Mouse (Mus musculus): Measurements from ENCODE around the gene Ifnk.

DNA sequence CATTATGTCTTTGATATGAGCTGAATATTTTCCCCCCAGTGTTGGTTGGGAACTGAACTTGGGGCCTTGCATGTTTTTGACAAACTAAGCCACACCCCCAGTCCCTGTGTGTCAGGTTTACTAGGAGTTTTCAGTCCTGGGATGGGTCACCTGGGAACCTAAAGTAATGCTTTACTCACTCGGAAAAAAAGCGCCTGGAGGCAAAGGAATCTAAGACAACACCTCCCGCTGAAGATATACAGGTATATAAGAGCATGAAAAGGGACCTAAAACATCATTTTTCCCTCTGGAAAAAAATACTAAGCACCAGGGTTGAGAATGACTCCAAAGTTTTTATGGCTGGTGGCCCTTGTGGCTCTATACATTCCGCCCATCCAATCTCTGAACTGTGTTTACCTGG lies at the start of gene Ifnk:
- TF ChIP-seq POLR2A (IDR thresholded peaks at IDR 0.05; ENCODE audit: borderline replicate concordance, extremely low read depth, low read depth, low read length) (no peak), CTCF (IDR thresholded peaks at IDR 0.05; ENCODE audit: insufficient read depth, low read length) (no peak)

Data from lung, adult 2 months (tissue).